Mouse (Mus musculus): ENCODE data around the gene Hspa12a. TPM values are rescaled to one million over a fixed set of nuclear protein-coding genes. Genes with fewer than 3 reads are reported as not detected.

Gene Hspa12a
- 10 to 100 TPM; 14.9 to 17.1 TPM for total RNA-seq (2021)

DNA sequence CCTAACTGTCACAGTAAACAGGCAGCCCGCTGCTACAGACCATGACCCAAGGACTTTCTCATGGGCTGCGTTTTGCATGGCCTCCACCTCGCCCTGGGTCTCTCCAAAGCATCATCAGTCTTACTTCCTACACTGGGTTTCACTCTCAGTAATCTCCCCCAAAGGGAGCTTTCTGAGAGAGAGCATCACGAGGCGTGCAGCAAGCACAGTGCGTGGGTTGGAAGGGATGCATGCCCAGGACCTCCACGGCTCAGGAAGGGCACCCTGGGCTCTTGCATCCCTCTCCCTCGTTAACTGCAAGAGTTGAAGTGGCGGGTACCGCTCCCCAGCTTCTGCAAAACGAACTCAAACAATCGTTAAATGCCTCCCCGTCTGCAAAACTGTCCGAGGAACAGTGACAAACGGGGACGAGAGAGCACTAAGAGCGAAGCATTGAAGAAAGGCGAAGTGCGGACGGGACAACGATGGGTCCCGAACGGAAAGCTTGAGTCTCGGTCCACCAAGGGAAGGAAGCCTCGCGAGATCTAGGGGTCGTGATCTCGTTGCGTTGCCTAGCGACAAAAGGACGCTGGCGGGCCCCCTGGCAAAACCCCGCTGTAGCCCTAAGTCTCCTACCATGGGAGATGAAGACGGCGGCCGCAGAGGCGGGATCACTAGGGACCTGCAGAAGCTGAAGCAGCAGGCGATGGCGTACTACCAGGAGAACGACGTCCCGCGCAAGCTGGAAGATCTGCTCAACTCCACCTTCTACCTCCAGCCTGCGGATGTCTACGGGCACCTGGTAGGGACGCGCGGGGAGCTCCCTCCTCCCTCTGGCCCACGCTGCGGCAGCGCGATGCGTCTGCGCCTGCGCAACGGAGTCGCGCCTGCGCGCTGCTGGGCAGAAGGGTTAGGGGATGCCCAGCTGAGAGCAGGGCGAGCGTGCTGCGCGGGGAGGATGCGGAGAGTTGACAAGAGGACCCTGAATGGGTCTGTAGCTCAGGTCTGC lies at the start of gene Hspa12a, which contains the start of gene Eno4:
Hspa12a (minus strand) TSS at position 814 of the 988 bp plus-strand sequence.
Eno4 (plus strand) TSS at position 585 of the 988 bp plus-strand sequence.
- intact Hi-C loops (cut with DNase I): loop anchor here (10.0 kb wide), 1 partner anchor 402 kb away; the partner anchor contains the start of gene Pdzd8
- DNase-seq: peak; percentile 95 to 97

DNA sequence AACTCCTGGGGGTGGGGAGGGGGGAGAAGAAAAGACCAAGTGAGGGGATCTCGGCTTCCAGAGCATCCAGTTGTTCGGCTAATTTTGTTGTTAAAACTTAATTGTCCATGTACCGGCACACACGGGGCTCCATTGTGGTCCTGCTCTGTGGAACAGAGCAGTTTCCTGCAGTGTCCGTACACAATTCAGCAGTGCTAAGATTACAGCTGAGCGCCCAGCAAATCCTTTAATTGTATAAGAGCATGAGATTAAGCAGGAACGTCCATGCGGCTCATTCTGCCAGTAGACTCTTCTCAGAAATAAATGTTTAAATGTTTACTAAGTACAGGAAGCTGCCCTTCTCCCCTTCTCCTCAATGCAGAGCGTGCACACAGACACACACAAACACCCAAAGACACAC lies 38.1 kb upstream of the Hspa12a start:
- no peak for DNase-seq
- intact Hi-C loops (cut with DNase I): no loop called here

DNA sequence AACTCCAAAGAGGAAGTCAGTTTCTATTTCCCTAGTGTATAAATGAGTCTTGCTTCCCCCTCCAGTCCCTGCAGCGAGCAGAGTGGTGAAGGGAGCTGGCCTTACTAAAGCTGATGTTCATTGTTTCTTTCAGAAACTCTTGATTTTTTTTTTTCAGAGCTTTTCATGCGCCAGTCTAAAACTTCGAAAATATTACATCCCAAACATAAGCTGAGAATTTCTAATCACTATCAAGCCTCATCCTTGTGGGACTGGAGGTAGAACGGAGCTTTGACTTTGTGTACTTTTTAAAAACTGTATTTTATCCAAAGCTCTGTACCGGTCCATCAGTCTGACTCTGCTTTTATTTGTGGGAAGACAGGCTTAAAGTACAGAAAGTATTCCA lies 36.6 kb upstream of the Hspa12a start:
- no peak for DNase-seq
- intact Hi-C loops (cut with DNase I): no loop called here

DNA sequence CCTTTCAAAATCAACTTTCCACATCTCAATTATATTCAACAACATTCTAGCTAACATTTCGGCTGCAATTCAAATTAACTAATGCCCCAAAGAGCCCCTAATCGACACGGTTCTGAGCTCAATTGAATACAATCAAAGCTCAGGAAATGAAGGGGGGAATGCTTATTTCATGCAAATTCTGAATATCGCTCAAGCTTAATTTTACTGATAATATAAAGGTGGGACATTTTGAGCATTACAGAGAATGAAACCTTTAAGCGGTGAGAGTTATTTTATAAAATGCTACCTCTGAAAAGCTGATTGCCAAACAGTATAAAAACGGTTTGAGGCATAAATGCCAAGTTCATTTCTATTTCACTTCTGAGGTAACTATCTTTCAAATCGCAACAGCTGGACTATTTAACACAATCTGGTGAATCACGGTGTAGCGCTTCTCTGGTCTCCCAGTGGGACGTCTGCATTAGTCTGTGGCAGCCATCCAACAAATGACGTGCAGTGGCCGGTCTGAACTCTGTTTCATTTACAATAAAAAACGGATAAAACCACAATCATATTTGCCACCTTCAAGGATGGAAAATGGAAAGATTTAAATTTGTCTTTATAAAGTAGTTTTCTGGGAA lies 36.1 kb upstream of the Hspa12a start:
- DNase-seq: peak; percentile 34 to 42
- intact Hi-C loops (cut with DNase I): no loop called here

DNA sequence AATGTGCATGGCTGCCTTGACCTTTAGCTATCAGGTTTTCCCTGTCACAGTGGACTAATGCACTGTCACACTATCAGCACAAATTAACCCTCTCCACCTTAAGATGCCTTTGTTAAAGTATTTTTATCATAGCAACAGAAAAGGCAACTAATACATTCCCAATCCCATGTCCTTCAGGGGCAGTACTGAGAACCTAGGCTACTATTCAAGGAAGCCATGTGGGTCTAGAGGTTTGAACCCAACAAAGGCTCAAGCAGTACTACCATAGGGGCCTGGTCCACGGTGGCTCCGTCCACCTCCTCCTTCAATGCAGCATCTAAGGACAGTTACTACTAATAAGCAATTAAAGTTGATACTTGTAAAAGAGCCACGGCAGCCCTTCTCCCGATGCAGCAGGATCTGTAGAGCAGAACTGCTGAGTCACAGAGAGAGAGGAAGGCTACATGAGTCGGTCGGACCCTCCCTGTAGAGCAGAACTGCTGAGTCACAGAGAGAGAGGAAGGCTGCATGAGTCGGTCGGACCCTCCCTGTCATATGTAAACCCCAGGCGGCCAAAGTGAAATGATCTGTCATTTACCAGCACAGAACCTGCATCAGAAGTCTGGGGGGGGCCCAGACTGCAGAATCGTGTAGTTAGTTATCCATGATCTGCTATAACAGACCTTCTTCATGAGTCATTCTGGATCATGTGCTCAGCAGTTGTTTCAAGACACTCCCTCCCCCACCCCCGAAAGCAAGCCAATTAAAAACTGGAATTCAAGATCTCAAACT lies 35.1 kb upstream of the Hspa12a start:
- DNase-seq: peak in 1 of 2 experiments; percentile 13
- intact Hi-C loops (cut with DNase I): no loop called here

DNA sequence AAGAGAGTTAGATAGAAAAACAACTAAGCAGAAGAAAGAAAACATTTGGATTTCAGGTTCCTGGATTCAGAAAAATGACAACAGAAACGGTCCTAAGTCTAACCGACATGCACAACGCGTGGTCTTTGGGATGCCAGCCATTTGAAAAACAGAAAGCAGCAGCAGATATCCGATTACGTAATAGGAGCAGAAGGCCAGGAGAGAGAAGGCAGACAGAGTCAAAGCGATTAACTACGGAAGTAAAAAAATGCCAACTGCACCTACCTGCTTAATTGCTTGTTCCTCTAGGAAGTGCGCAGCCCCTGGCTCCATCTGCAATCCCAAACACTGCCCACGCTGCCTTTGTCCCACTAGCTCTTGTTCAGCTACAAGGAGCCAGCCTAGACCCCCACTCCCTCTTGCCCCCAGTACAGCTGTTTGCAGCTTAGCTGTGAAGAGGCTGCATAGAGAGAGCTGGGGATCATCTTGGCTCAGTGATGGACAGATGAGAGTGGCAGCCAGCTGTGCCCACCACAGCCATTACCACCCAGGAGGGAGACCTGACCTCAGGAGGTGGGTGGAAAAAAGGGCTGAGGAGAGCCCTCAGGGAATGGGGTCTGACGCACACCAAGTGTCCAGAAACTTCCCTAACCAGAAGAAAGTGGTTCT lies 31.9 kb upstream of the Hspa12a start:
- DNase-seq: no peak
- intact Hi-C loops (cut with DNase I): no loop called here

DNA sequence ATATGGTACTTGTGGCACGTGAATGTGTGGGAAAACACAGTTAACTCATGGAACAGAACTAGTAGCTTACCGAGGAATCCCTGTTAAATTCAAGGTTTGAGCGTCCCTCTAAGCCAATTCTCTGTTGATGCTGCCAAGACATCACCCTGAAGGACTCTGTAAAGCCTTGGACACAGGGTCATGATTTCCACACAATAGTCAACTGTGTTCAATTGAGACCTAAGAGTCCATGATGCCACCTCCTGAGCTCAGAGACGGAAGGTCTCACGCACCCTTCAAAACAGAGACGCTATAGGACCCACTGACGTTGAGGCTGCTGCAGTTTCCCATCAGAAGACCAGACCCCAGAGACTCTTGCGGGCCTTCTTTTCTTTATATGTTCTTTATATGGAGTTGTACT lies 30.7 kb upstream of the Hspa12a start:
- intact Hi-C loops (cut with DNase I): no loop called here
- no peak for DNase-seq

DNA sequence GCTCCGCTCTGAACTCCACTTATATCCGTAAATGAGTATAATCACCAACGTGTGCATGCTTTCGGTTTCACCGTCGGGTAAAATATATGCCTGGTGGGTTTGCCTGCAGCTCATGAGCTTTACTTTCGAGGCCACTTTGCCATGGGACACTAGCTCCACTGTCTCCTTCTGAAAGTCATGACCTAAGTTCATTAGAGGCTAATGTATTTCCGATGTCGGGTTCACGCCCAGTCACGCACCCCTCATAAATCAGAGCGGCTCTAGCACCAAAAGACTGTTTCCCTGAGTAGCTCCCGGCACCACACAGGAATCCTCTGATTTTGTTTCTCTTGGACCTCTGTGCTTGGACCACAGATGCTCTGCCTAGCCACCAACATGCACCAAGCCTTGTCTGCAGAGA lies 27.4 kb upstream of the Hspa12a start:
- DNase-seq: no peak
- intact Hi-C loops (cut with DNase I): no loop called here

DNA sequence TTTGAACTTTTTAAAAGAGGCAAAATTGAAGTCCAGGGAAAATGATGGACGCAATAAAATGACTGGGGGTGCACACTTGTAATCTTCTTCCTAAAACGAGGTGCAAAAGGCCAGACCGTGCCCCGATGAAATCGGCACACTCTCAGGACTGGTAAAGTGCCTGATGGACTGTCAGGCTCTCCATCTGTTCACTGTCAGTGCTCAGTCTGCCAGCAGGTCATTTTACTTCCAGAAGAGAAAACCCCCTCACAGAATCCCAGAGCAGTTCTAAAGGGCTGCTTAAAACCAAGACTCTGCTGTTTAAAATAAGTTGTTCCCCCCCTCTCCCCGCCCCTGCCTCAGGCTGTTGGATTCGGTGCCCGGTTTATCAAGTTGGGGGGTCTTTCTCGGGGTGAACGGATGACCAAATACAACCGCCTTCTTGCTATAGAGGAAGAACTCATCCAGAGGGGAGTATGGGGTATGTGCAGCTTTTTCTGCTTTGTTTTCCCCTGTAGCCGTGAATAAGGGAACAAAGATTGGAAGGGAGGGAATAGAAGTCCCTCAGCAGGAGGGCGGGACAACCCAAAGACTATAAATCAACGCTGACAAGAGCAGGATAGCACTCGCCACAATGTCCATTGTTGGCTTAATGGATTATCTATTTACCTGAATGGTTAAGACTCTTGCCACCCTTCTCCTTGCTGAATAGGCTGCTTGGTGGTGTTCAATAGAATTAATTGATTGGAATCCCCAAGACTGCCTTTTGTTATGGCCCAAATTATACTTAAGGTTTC lies 25.5 kb upstream of the Hspa12a start:
- intact Hi-C loops (cut with DNase I): no loop called here
- no peak for DNase-seq

DNA sequence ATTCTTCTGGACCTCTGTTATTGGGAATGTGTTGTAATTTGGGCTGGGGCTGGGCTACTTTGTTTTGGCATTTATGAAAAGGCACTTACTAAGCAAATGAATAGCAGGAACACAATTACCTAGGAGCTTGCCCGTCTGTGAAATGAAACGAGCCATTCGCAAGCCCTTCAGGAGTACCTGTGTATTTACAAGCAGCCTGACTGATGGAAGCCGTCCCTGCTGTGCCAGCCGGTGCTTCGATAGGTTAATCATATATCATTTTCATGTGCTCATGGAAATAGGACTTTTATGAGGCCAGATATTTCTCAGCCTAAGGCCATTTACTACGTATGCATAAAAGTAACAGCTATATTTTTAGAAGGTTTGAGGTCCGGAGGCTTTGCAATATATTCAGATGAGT lies 19.6 kb upstream of the Hspa12a start:
- DNase-seq: no peak
- intact Hi-C loops (cut with DNase I): no loop called here

DNA sequence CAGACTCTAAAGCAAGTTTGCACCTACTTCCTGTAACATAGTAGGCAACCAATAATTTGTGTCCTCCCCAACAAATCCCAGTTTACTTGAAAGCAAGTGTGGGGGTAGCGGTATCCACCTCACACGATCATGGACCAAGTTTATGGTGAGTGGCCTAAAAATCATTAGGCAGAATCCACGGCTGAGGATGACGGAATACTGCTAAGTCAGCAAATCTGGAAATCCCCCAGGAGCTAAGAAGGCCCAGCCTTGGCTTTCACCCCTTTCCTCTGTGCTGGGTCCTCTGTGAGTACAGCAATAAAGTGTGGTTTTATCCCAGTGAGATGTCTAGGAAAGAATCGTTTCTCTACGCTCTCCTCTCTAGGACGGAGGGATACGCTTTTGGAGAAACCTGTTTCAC lies 11.3 kb upstream of the Hspa12a start:
- intact Hi-C loops (cut with DNase I): no loop called here

DNA sequence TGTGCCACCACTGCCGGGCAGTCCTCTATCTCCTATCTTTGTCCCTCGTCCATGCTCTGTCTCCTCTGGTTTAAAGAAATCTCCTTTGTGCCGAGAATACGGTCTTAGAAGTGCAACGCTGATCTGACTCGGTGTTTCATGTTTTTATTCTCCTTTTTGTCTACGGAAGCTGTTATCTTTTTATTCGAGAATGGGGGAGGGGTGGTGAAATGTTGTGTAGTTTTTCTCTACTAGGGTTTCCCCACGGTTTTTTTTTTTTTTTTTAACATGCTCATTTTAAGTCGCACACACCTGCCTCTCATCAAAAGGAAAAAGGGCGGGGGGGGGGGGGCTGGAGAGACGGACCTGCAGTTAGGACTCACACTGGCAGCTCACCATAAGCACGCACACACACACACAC lies 8.8 kb upstream of the Hspa12a start:
- intact Hi-C loops (cut with DNase I): no loop called here

More for the DNA sequence above, 11.3 kb upstream of the Hspa12a start:
- DNase-seq: no peak

DNA sequence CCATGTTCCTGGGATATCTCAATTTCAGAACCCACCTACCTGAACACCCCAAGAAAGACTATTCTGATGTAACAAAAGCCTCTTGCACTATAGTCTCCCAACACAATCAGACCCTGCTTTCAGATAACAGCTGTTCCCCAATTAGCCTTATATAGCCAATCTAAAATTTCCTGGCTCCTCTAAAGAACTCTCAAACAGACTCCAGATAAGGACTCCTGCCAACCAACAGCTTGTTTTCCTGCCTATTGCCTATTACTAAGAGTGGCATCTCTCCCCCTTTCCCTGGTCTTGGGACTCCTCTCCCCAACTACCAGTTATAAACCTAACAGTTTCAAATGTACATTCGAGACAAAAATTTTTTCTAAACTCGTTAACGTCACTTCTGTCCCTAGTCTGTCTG lies 8.1 kb upstream of the Hspa12a start:
- intact Hi-C loops (cut with DNase I): no loop called here
- DNase-seq: no peak

More for the DNA sequence above, 8.8 kb upstream of the Hspa12a start:
- DNase-seq: no peak

DNA sequence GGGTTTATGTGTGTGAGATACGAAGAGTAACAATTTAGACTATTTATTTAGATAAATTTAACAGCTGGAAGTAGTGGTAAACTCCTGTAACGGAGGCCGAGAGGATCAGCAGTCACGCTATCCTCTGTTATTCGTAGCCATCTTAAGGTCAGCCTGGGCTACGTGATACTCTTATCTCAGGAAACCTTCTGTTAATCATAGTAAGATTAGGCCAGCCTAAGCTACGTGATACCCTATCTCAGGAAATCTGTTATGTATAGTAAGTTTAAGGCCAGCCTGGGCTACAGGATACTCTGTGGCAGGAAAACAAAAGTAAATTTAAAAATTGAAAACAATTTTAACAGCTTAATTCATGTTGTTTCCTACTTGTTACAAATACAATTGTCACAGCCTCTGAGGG lies 2.5 kb upstream of the Hspa12a start:
- intact Hi-C loops (cut with DNase I): loop anchor here (10.0 kb wide), 1 partner anchor 399 kb away; the partner anchor contains the start of gene Pdzd8
- no peak for DNase-seq

DNA sequence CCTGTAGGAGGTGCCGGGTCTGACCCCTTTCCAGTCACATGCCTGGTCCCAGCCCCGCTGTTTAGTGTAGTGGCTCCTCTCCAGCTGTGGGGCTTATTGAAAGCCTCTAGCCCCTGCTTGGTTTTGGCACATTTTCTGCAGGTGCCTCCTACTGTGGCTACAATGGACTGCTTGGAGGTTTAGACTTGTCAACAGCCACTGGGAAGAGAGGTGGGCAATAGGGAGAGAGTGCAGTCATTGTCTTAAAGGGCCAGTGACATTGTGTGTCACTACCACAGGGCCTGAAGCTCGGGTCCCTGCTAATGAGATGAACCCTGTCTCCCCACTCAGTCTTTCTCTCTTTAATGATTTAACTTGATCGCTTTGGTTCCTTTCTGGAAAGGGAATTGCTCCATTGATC lies 10.4 kb downstream of the Hspa12a start:
- no peak for DNase-seq
- intact Hi-C loops (cut with DNase I): no loop called here

DNA sequence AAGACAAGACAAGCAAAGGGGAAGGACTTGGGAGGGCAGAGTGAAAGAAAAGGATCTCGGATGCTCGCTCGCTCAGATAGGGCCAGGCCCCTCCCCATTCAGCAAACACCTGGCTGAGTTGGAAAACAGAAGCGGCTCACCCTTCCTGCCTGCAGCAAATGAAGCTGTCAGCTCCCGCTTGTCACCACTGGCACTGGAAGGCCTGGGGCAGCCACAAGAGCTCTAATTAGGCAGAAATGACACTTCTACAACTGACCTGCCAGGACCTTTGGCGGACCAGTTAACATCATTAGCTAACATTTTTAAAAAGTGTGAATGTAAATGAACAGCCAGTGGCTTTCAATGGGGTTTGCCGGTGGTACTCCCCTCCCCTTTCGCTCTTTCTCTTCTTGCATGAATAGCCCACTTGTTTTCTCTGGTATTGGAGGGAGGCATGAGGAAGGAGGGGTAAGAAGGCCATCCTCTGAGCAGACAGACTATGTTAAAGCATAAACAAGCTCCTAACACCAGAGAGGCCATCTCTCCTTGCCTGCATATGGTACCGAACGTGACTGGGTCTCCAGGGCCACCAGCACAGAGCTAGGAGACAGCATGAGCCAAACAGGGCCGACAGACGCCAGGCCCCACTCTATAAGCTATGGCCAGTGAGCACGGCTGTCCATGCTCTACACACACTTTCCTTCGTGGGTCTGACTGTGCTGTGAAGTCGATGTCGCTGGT lies 12.2 kb downstream of the Hspa12a start:
- DNase-seq: no peak
- intact Hi-C loops (cut with DNase I): no loop called here

DNA sequence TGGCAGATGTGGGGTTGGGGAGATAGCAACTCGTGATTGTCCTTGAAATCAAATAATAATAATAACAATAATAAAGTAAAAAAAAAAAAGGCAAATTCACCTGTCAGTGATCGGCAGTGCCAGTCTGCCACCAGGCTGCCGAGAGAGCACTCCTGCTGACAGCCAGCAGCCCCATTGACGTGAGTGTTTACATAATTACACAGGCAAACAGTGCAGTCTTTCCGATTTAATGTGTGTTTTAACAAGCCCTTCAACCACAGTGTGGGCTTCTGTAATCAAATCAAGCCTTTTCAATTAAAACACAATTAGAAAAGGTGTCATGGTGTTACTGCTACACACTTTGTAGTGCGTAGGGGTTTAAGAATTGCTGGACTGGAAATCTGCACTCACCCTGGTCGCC lies 24.3 kb downstream of the Hspa12a start:
- no peak for DNase-seq
- intact Hi-C loops (cut with DNase I): no loop called here

DNA sequence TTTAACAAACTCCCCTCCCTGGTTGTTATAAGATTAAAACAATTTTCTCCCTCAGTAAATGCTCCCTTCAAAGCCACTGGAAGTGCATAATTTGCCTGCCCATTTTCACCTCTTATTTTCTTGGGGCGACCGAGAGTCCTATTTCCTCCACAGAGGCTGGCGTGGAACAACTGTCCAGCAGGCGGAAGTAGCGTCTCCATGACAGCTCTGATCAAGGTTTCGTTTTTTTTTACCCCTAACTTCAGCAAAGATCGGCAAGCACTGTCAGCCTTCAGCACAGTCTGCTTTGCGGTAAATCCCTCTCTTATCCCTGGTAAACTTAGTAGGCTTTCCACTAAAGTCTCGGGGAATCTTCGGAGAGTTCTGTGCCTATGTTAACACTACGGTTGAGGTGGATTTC lies 24.9 kb downstream of the Hspa12a start:
- intact Hi-C loops (cut with DNase I): no loop called here
- no peak for DNase-seq

DNA sequence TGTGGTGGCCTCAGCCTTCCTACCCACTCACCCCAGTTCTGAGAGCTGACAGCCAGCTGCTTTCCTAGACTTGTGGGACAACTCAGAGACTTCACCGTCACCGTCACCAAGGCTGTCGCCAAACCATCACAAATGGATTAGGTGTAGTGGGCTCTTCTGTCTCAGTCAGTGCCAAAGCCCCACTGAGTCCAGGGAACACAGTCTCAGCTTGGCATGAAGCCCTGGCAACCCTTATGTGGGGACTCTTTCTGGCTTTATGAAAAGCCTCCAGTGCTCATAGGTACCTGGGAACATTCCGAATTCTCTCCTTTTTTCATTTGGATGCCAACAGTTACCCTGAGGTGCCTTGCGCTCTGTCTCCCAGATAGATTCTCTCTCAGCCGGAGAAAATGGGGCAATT lies 30.2 kb downstream of the Hspa12a start:
- no peak for DNase-seq
- intact Hi-C loops (cut with DNase I): loop anchor here (5.0 kb wide), 1 partner anchor 169 kb away; no protein-coding TSS in a partner anchor
